Mouse (Mus musculus) forebrain, embryonic 16.5 days (tissue): ENCODE data around the gene Mblac2. TPM values are rescaled to one million over a fixed set of nuclear protein-coding genes. Genes with fewer than 3 reads are reported as not detected.

ENCODE experiments used
- ATAC-seq: fragments of 200-750 bp; cut with Nextera tagmentation; 2 replicates; pipeline ENCODE4 v1.8.0; 2017; ENCODE audit warnings: mild to moderate bottlenecking, moderate library complexity
- H3K27ac ChIP-seq: fragments of 300-500 bp; sonication (generic); 2 replicates; pipeline ENCODE4 v1.5.1; 2014; ENCODE audit warnings: low read length, control low read depth
- H3K27me3 ChIP-seq: fragments of 300-500 bp; sonication (generic); replicated peaks from 2 replicates; pipeline ENCODE4 v1.6.1; 2014; ENCODE audit warnings: low read length; ENCODE audit not compliant: control insufficient read depth, insufficient read depth
- H3K36me3 ChIP-seq: fragments of 300-500 bp; sonication (generic); 2 replicates; pipeline ENCODE4 v1.6.1; 2014; ENCODE audit not compliant: control insufficient read depth, insufficient read depth
- H3K4me1 ChIP-seq: fragments of 300-500 bp; sonication (generic); replicated peaks from 2 replicates; pipeline ENCODE4 v1.6.1; 2014; ENCODE audit warnings: low read length; ENCODE audit not compliant: control insufficient read depth, insufficient read depth
- H3K4me2 ChIP-seq: fragments of 300-500 bp; sonication (generic); 2 replicates; pipeline ENCODE4 v1.6.1; 2014; ENCODE audit warnings: mild to moderate bottlenecking, low read length, control low read depth
- H3K4me3 ChIP-seq: fragments of 300-500 bp; sonication (generic); replicated peaks from 2 replicates; pipeline ENCODE4 v1.5.1; 2014; ENCODE audit warnings: mild to moderate bottlenecking, low read length, control low read depth
- H3K9ac ChIP-seq: fragments of 300-500 bp; sonication (generic); replicated peaks from 2 replicates; pipeline ENCODE4 v1.6.1; 2014; ENCODE audit warnings: low read depth, low read length, control low read depth
- H3K9me3 ChIP-seq: fragments of 300-500 bp; sonication (generic); 2 replicates; pipeline ENCODE4 v1.6.1; 2016; ENCODE audit warnings: low read length; ENCODE audit not compliant: control insufficient read depth
- WGBS: fragments of 180-500 bp; shearing (Covaris S2); extraction: QIAGEN DNeasy Blood & Tissue Kit; methylation state at CpG from one replicate; pipeline ENCODE4 v1.1.7; 2014; 5-methylcytosine and 5-hydroxymethylcytosine counted together
- polyA plus RNA-seq: library from polyadenylated mRNA; unstranded; fragments of >200 nt; fragmentation: Nextera tagmentation; extraction: Ambion mirVana; gene quantifications from 2 replicates; pipeline ENCODE4 v1.2.1, GENCODE M21; 2015

The Mblac2 gene
- polyA plus RNA-seq, 1 experiment from 2014 or later = 38.4 TPM

GRCm38 (mm10) chr13:81757058-81757660, 46.0 kb downstream of the Mblac2 start:
- Histone ChIP-seq H3K4me2 (no peak overlapping the region), H3K27ac (no peak overlapping the region), H3K4me3 (no peak overlapping the region), H3K9me3 (no peaks in the 10 kb centered on the region), H3K9ac (no peak overlapping the region), H3K27me3 (no peaks in the 10 kb centered on the region), H3K36me3 (no peaks in the 10 kb centered on the region), H3K4me1 (0 out of 2 replicates have a peak, but pooled peaks cover 3% of the 10 kb centered on the region)
- ATAC-seq = no peak
- whole genome bisulfite sequencing = 90% methylated on average over 5 of the region's 5 CpGs

- Histone ChIP-seq H3K4me1 (0 out of 2 replicates have a peak, but pooled peaks cover 3% of the 10 kb centered on the region), H3K27me3 (no peaks in the 10 kb centered on the region), H3K4me3 (no peak overlapping the region), H3K9ac (no peak overlapping the region), H3K4me2 (no peak overlapping the region), H3K36me3 (no peaks in the 10 kb centered on the region), H3K9me3 (no peaks in the 10 kb centered on the region), H3K27ac (no peak overlapping the region)
- peak; percentile 54 for ATAC-seq
- WGBS = 27% methylated on average over 3 of the region's 3 CpGs
Measured at GRCm38 (mm10) chr13:81760379-81760778, 49.2 kb downstream of the Mblac2 start.

- 30% methylated on average over 14 of the region's 14 CpGs for WGBS
- no peak overlapping the region for H3K4me3 ChIP-seq
- no peaks in the 10 kb centered on the region for H3K36me3 ChIP-seq
- H3K9me3 ChIP-seq = no peaks in the 10 kb centered on the region
- H3K4me2 ChIP-seq = no peak overlapping the region
- no peaks in the 10 kb centered on the region for H3K27me3 ChIP-seq
- no peak overlapping the region for H3K27ac ChIP-seq
- H3K9ac ChIP-seq = no peak overlapping the region
- 0 out of 2 replicates have a peak, but pooled peaks cover 3% of the 10 kb centered on the region for H3K4me1 ChIP-seq
- ATAC-seq = peak; percentile 66; the same call in 1 of the 2 replicates
Measured at GRCm38 (mm10) chr13:81761566-81762186, 50.5 kb downstream of the Mblac2 start.

GRCm38 (mm10) chr13:81764173-81764572, 53.0 kb downstream of the Mblac2 start:
- H3K4me1 ChIP-seq = 0 out of 2 replicates have a peak, but pooled peaks cover 3% of the 10 kb centered on the region
- H3K27ac ChIP-seq = no peak overlapping the region
- H3K27me3 ChIP-seq = no peaks in the 10 kb centered on the region
- WGBS = 69% methylated on average over 5 of the region's 5 CpGs
- H3K9me3 ChIP-seq = no peaks in the 10 kb centered on the region
- no peak overlapping the region for H3K9ac ChIP-seq
- H3K36me3 ChIP-seq = no peaks in the 10 kb centered on the region
- no peak for ATAC-seq
- H3K4me2 ChIP-seq = no peak overlapping the region
- no peak overlapping the region for H3K4me3 ChIP-seq

- peak; percentile 90 for ATAC-seq
Measured at GRCm38 (mm10) chr13:81767038-81767659, 56.0 kb downstream of the Mblac2 start.

GRCm38 (mm10) chr13:81776217-81776616, 65.1 kb downstream of the Mblac2 start:
- WGBS = 57% methylated on average over 3 of the region's 3 CpGs
- no peak for ATAC-seq
- no peak overlapping the region for H3K4me2 ChIP-seq
- H3K4me1 ChIP-seq = no peaks in the 10 kb centered on the region
- no peak overlapping the region for H3K27ac ChIP-seq
- no peak overlapping the region for H3K4me3 ChIP-seq
- H3K9me3 ChIP-seq = no peaks in the 10 kb centered on the region
- no peaks in the 10 kb centered on the region for H3K36me3 ChIP-seq
- no peak overlapping the region for H3K9ac ChIP-seq
- no peaks in the 10 kb centered on the region for H3K27me3 ChIP-seq

More at GRCm38 (mm10) chr13:81767038-81767659, 56.0 kb downstream of the Mblac2 start:
- Histone ChIP-seq H3K9me3 (no peaks in the 10 kb centered on the region), H3K9ac (no peak overlapping the region), H3K4me1 (no peaks in the 10 kb centered on the region), H3K4me2 (no peak overlapping the region), H3K27me3 (no peaks in the 10 kb centered on the region), H3K36me3 (no peaks in the 10 kb centered on the region), H3K27ac (no peak overlapping the region), H3K4me3 (no peak overlapping the region)
- 69% methylated on average over 7 of the region's 7 CpGs for WGBS

GRCm38 (mm10) chr13:81782475-81782874, 71.3 kb downstream of the Mblac2 start:
- Histone ChIP-seq H3K4me2 (peak overlapping the region; percentile 63), H3K27ac (peak overlapping the region; percentile 100), H3K4me1 (peaks cover 22% of the 10 kb centered on the region), H3K9ac (peak overlapping the region; percentile 86), H3K27me3 (no peaks in the 10 kb centered on the region), H3K4me3 (peak overlapping the region; percentile 79), H3K9me3 (no peaks in the 10 kb centered on the region), H3K36me3 (no peaks in the 10 kb centered on the region)
- 44% methylated on average over 9 of the region's 9 CpGs for WGBS
- ATAC-seq = no peak

GRCm38 (mm10) chr13:81782971-81783404, 71.8 kb downstream of the Mblac2 start, which contains the start of gene Cetn3:
TSS of gene Cetn3 (plus strand) at chr13:81783077.
- peak within 1 kb of the TSS; percentile 63 for H3K4me2 ChIP-seq
- no peaks in the 10 kb centered on the region for H3K27me3 ChIP-seq
- no peaks in the 10 kb centered on the region for H3K9me3 ChIP-seq
- H3K27ac ChIP-seq = peak within 1 kb of the TSS; percentile 100
- WGBS = 0% methylated on average over 28 of the region's 29 CpGs
- ATAC-seq = peak; percentile 93
- peaks cover 22% of the 10 kb centered on the region for H3K4me1 ChIP-seq
- H3K4me3 ChIP-seq = peak within 1 kb of the TSS; percentile 79
- 0 out of 2 replicates have a peak, but pooled peaks cover 2% of the 10 kb centered on the region for H3K36me3 ChIP-seq
- H3K9ac ChIP-seq = peak within 1 kb of the TSS; percentile 86
